Mouse (Mus musculus): ENCODE data around the gene BC048562.

GRCm38 (mm10) chr9:108486973-108487530, 50.8 kb downstream of the BC048562 start:
- TF ChIP-seq CTCF (IDR thresholded peaks at IDR 0.05; ENCODE audit: low read depth): no peak
- TF ChIP-seq EP300 (IDR thresholded peaks at IDR 0.05; ENCODE audit: low read depth): no peak

Data from liver, postnatal 0 days (tissue).